Mouse (Mus musculus) left cerebral cortex, postnatal 36 days (tissue): ENCODE measurements around the gene Trak2. TPM values are rescaled to one million over a fixed set of nuclear protein-coding genes. Genes with fewer than 3 reads are reported as not detected.
"Not testable (repeated sequence)": the region's sequence is repeated elsewhere in the genome, so short reads cannot be mapped to it uniquely, and the experiment has no call there.

Source experiments
- DNase-seq, 2 experiments: peaks; one replicate each; pipeline ENCODE4 v3.0.0; 2021 to 2022; ENCODE audit warnings: low spot score in 2 of 2, mixed read lengths in 1 of 2
- intact Hi-C: fragments of 180-260 bp; cut with DNase I; formaldehyde crosslinking; loops from one replicate; pipeline ENCODE4 v1.15.1; 2025
- total RNA-seq, 2 experiments: library from RNA; stranded (reverse); gene quantifications; 2 replicates each; pipeline ENCODE4 v1.2.3; 2021

Gene Trak2
- total RNA-seq = 100 to 1,000 TPM; 157 to 160 TPM

GRCm38 (mm10) chr1:58973366-58974221, at the start of gene Trak2, which contains the start of gene Stradb:
Gene Trak2, minus strand, starts transcription at chr1:58973430.
Gene Stradb, plus strand, starts transcription at chr1:58973522.
- intact Hi-C loops = loop anchor here (10.0 kb wide), 1 partner anchor 49 kb away; no protein-coding TSS in a partner anchor
- DNase-seq = peak; percentile 96 to 97

GRCm38 (mm10) chr1:59021556-59021955, 48.3 kb upstream of the Trak2 start:
- no peak for DNase-seq
- intact Hi-C loops = no loop called here

GRCm38 (mm10) chr1:59009250-59009649, 36.0 kb upstream of the Trak2 start:
- no peak for DNase-seq
- intact Hi-C loops = loop anchor here (10.0 kb wide), 1 partner anchor 136 kb away; no protein-coding TSS in a partner anchor

GRCm38 (mm10) chr1:58995313-58995712, 22.1 kb upstream of the Trak2 start:
- intact Hi-C loops = no loop called here
- DNase-seq = no peak

GRCm38 (mm10) chr1:58993723-58994122, 20.5 kb upstream of the Trak2 start:
- DNase-seq = no peak
- intact Hi-C loops = loop anchor here (5.0 kb wide), 2 partner anchors 81 to 221 kb away; no protein-coding TSS in a partner anchor

GRCm38 (mm10) chr1:58993144-58993543, 19.9 kb upstream of the Trak2 start:
- DNase-seq = no peak
- intact Hi-C loops = loop anchor here (5.0 kb wide), 2 partner anchors 81 to 221 kb away; no protein-coding TSS in a partner anchor

GRCm38 (mm10) chr1:58984586-58984985, 11.4 kb upstream of the Trak2 start:
- intact Hi-C loops = no loop called here
- DNase-seq = no peak

- intact Hi-C loops = no loop called here
- no peak for DNase-seq
Observed at GRCm38 (mm10) chr1:58982276-58982675, 9.0 kb upstream of the Trak2 start.

GRCm38 (mm10) chr1:58972851-58973365, 322 bp downstream of the Trak2 start:
- intact Hi-C loops = loop anchor here (10.0 kb wide), 1 partner anchor 48 kb away; no protein-coding TSS in a partner anchor
- DNase-seq = no peak

GRCm38 (mm10) chr1:58971097-58971496, 2.1 kb downstream of the Trak2 start:
- intact Hi-C loops = loop anchor here (10.0 kb wide), 1 partner anchor 46 kb away; no protein-coding TSS in a partner anchor
- DNase-seq = no peak

GRCm38 (mm10) chr1:58970054-58970453, 3.2 kb downstream of the Trak2 start:
- intact Hi-C loops = loop anchor here (10.0 kb wide), 1 partner anchor 45 kb away; no protein-coding TSS in a partner anchor

GRCm38 (mm10) chr1:58967534-58967933, 5.7 kb downstream of the Trak2 start:
- DNase-seq = no peak
- intact Hi-C loops = no loop called here

More at GRCm38 (mm10) chr1:58970054-58970453, 3.2 kb downstream of the Trak2 start:
- no peak for DNase-seq

GRCm38 (mm10) chr1:58962865-58963264, 10.4 kb downstream of the Trak2 start:
- no peak for DNase-seq
- intact Hi-C loops = no loop called here

GRCm38 (mm10) chr1:58962418-58962817, 10.8 kb downstream of the Trak2 start:
- no peak for DNase-seq
- intact Hi-C loops = no loop called here

- DNase-seq = no peak
- intact Hi-C loops = no loop called here
Observed at GRCm38 (mm10) chr1:58961152-58961893, 11.9 kb downstream of the Trak2 start.

GRCm38 (mm10) chr1:58959682-58960081, 13.5 kb downstream of the Trak2 start:
- intact Hi-C loops = no loop called here
- DNase-seq = no peak

GRCm38 (mm10) chr1:58958789-58959526, 14.3 kb downstream of the Trak2 start:
- DNase-seq, intact Hi-C loops: not testable (repeated sequence)

- no peak for DNase-seq
- intact Hi-C loops = no loop called here
Observed at GRCm38 (mm10) chr1:58957931-58958330, 15.3 kb downstream of the Trak2 start.

GRCm38 (mm10) chr1:58956229-58956628, 17.0 kb downstream of the Trak2 start:
- DNase-seq = no peak
- intact Hi-C loops = no loop called here
